Mouse (Mus musculus) cerebellum, adult 2 months (tissue): Measurements from ENCODE around the gene Pgbd5. TPM values are rescaled to one million over a fixed set of nuclear protein-coding genes. Genes with fewer than 3 reads are reported as not detected.

Source experiments
- DNase-seq, 2 experiments: peaks; one replicate each; pipeline ENCODE4 v3.0.0; 2021
- H3K27ac ChIP-seq: fragments of 200-500 bp; 2 replicates; pipeline ENCODE4 v1.5.1; 2012; ENCODE audit warnings: low read length, control low read depth, inconsistent platforms; ENCODE audit not compliant: insufficient read depth
- H3K27me3 ChIP-seq: fragments of 200-500 bp; 2 replicates; pipeline ENCODE4 v1.6.1; 2012; ENCODE audit warnings: inconsistent platforms, mild to moderate bottlenecking, low read length, moderate library complexity; ENCODE audit not compliant: control insufficient read depth, insufficient read depth
- H3K4me1 ChIP-seq: fragments of 200-500 bp; 2 replicates; pipeline ENCODE4 v1.6.1; 2011; ENCODE audit warnings: low read length; ENCODE audit not compliant: control insufficient read depth, insufficient read depth
- H3K4me3 ChIP-seq: fragments of 200-500 bp; replicated peaks from 2 replicates; pipeline ENCODE3; 2011; ENCODE audit warnings: mild to moderate bottlenecking, low read depth, low read length, control low read depth; ENCODE audit not compliant: insufficient read depth
- CTCF ChIP-seq: fragments of 200-500 bp; IDR thresholded peaks from 2 replicates; pipeline ENCODE4 v1.5.1; 2011; ENCODE audit warnings: low read depth, mild to moderate bottlenecking, control low read depth, low read length, moderate library complexity, borderline replicate concordance; ENCODE audit not compliant: insufficient read depth
- POLR2A ChIP-seq: fragments of 200-500 bp; IDR thresholded peaks from 2 replicates; pipeline ENCODE4 v1.6.1; 2011; ENCODE audit warnings: low read length, control low read depth, borderline replicate concordance; ENCODE audit not compliant: insufficient read depth
- WGBS: fragments of 180-500 bp; shearing (Covaris S2); methylation state at CpG from one replicate; pipeline ENCODE4 v1.1.7; 2018; 5-methylcytosine and 5-hydroxymethylcytosine counted together
- polyA plus RNA-seq: library from polyadenylated mRNA; depleted of rRNA; stranded (reverse); fragments of >200 nt; gene quantifications from 2 replicates; pipeline ENCODE4 v1.2.3, GENCODE M21; 2012

Gene Pgbd5
- polyA plus RNA-seq, 1 experiment: 142 TPM

- no peak overlapping the region for H3K4me3 ChIP-seq
- 27% methylated on average over 10 of the region's 10 CpGs for WGBS
- H3K27ac ChIP-seq: no peak overlapping the region; the same call in 1 of the 2 replicates
- DNase-seq: peak in 1 of 2 experiments; percentile 27
- H3K27me3 ChIP-seq: no peaks in the 10 kb centered on the region
- H3K4me1 ChIP-seq: no peaks in the 10 kb centered on the region
- TF ChIP-seq CTCF: no peak
Observed at GRCm38 (mm10) chr8:124448962-124449670, 9.7 kb upstream of the Pgbd5 start.

GRCm38 (mm10) chr8:124436741-124437140, 2.7 kb downstream of the Pgbd5 start:
- Histone ChIP-seq H3K27ac (no peak overlapping the region), H3K27me3 (no peaks in the 10 kb centered on the region), H3K4me1 (no peaks in the 10 kb centered on the region; the same call in 1 of the 2 replicates), H3K4me3 (no peak overlapping the region)
- TF ChIP-seq POLR2A (no peak), CTCF (no peak)
- 32% methylated on average over 4 of the region's 4 CpGs for WGBS
- no peak for DNase-seq

- TF ChIP-seq CTCF: no peak
- no peak for TF ChIP-seq POLR2A
- H3K27ac ChIP-seq: no peak overlapping the region
- no peaks in the 10 kb centered on the region for H3K27me3 ChIP-seq
- H3K4me3 ChIP-seq: no peak overlapping the region
- WGBS: 38% methylated on average over 10 of the region's 10 CpGs
- no peaks in the 10 kb centered on the region; the same call in 1 of the 2 replicates for H3K4me1 ChIP-seq
- DNase-seq: peak in 1 of 2 experiments; percentile 13
Observed at GRCm38 (mm10) chr8:124435707-124436243, 3.7 kb downstream of the Pgbd5 start.

- no peak overlapping the region for H3K4me3 ChIP-seq
- 60% methylated on average over 4 of the region's 4 CpGs for WGBS
- no peak overlapping the region for H3K27ac ChIP-seq
- DNase-seq: peak in 1 of 2 experiments; percentile 17
- H3K27me3 ChIP-seq: no peaks in the 10 kb centered on the region
- TF ChIP-seq POLR2A (no peak), CTCF (no peak)
- no peaks in the 10 kb centered on the region; the same call in 1 of the 2 replicates for H3K4me1 ChIP-seq
Observed at GRCm38 (mm10) chr8:124435170-124435569, 4.3 kb downstream of the Pgbd5 start.

GRCm38 (mm10) chr8:124434126-124434790, 5.2 kb downstream of the Pgbd5 start:
- WGBS: under 1% methylated on average over 99 of the region's 101 CpGs

GRCm38 (mm10) chr8:124433451-124434125, 5.9 kb downstream of the Pgbd5 start:
- Histone ChIP-seq H3K27ac (peak overlapping the region; percentile 95), H3K27me3 (no peaks in the 10 kb centered on the region), H3K4me1 (peaks cover 8% of the 10 kb centered on the region; the same call in 1 of the 2 replicates), H3K4me3 (peak overlapping the region; percentile 96)
- no peak for TF ChIP-seq POLR2A
- TF ChIP-seq CTCF: no peak
- peak; percentile 65 to 74 for DNase-seq
- under 1% methylated on average over 56 of the region's 56 CpGs for WGBS

More at GRCm38 (mm10) chr8:124434126-124434790, 5.2 kb downstream of the Pgbd5 start:
- peak overlapping the region; percentile 96 for H3K4me3 ChIP-seq
- no peak for TF ChIP-seq CTCF
- TF ChIP-seq POLR2A: peak; percentile 77
- peaks cover 5% of the 10 kb centered on the region; the same call in 1 of the 2 replicates for H3K4me1 ChIP-seq
- peak overlapping the region; percentile 95 for H3K27ac ChIP-seq
- DNase-seq: peak; percentile 98 to 99
- H3K27me3 ChIP-seq: no peaks in the 10 kb centered on the region

- 9% methylated on average over 6 of the region's 6 CpGs for WGBS
- peak overlapping the region; percentile 95 for H3K27ac ChIP-seq
- no peak for DNase-seq
- peaks cover 22% of the 10 kb centered on the region; the same call in 1 of the 2 replicates for H3K4me1 ChIP-seq
- H3K4me3 ChIP-seq: peak overlapping the region; percentile 96
- TF ChIP-seq POLR2A (no peak), CTCF (no peak)
- H3K27me3 ChIP-seq: no peaks in the 10 kb centered on the region
Observed at GRCm38 (mm10) chr8:124430881-124431280, 8.6 kb downstream of the Pgbd5 start.
